Mouse (Mus musculus): ENCODE data around the gene Gm5788. TPM values are rescaled to one million over a fixed set of nuclear protein-coding genes. Genes with fewer than 3 reads are reported as not detected.
"Not testable (repeated sequence)": the region's sequence is repeated elsewhere in the genome, so short reads cannot be mapped to it uniquely, and the experiment has no call there.

The Gm5788 gene
- not detected for total RNA-seq (2022)

GRCm38 (mm10) chr12:87494421-87494820, at the start of gene Gm5788:
Gene Gm5788, plus strand, starts transcription at chr12:87494721.
- not testable (repeated sequence) for DNase-seq (ENCODE audit: low spot score in 2 of 2)

GRCm38 (mm10) chr12:87449456-87449855, 45.1 kb upstream of the Gm5788 start:
- no peak for DNase-seq (ENCODE audit: low spot score in 2 of 2)

- no peak for DNase-seq (ENCODE audit: low spot score in 2 of 2)
These were observed 29.7 kb upstream of the Gm5788 start for GRCm38 (mm10) chr12:87464678-87465297.

GRCm38 (mm10) chr12:87470263-87471136, 24.0 kb upstream of the Gm5788 start:
- no peak for DNase-seq (ENCODE audit: low spot score in 2 of 2)

- no peak for DNase-seq (ENCODE audit: low spot score in 2 of 2)
These were observed 23.0 kb upstream of the Gm5788 start for GRCm38 (mm10) chr12:87471421-87471963.

GRCm38 (mm10) chr12:87471964-87472786, 22.3 kb upstream of the Gm5788 start, which contains the start of gene Snw1:
Gene Snw1, minus strand, starts transcription at chr12:87472274.
- DNase-seq (ENCODE audit: low spot score in 2 of 2): peak; percentile 93 to 95

GRCm38 (mm10) chr12:87474756-87475155, 19.8 kb upstream of the Gm5788 start:
- no peak for DNase-seq (ENCODE audit: low spot score in 2 of 2)

- DNase-seq (ENCODE audit: low spot score in 2 of 2): not testable (repeated sequence)
These were observed 12.0 kb upstream of the Gm5788 start for GRCm38 (mm10) chr12:87482482-87482881.

GRCm38 (mm10) chr12:87488683-87489082, 5.8 kb upstream of the Gm5788 start:
- not testable (repeated sequence) for DNase-seq (ENCODE audit: low spot score in 2 of 2)

GRCm38 (mm10) chr12:87514016-87514415, 19.5 kb downstream of the Gm5788 start, which contains the start of gene Gm8300:
Gene Gm8300, plus strand, starts transcription at chr12:87514316.
- DNase-seq (ENCODE audit: low spot score in 2 of 2): not testable (repeated sequence)

- not testable (repeated sequence) for DNase-seq (ENCODE audit: low spot score in 2 of 2)
These were observed 25.1 kb downstream of the Gm5788 start for GRCm38 (mm10) chr12:87519616-87520015.

- DNase-seq (ENCODE audit: low spot score in 2 of 2): no peak
These were observed 49.4 kb downstream of the Gm5788 start for GRCm38 (mm10) chr12:87543927-87544326.

Other genes with a start within 250 kb of the Gm5788 start
- gene Vipas39, start 228.5 kb upstream of the Gm5788 start, total RNA-seq (2022): 10 to 100 TPM; 56.4 to 62.0 (median 61.4) TPM
- 100 to 1,000 TPM; 150 to 192 (median 175) TPM for gene Ahsa1, start 228.2 kb upstream of the Gm5788 start, total RNA-seq (2022)
- under 1 TPM in 2 of 4 experiments, not detected in 2; 0.29 TPM for gene Ism2, start 195.0 kb upstream of the Gm5788 start, total RNA-seq (2022)
- 10 to 100 TPM; 32.5 to 50.1 (median 37.4) TPM for gene Sptlc2, start 106.4 kb upstream of the Gm5788 start, total RNA-seq (2022)
- 100 to 1,000 TPM; 102 to 127 (median 112) TPM for gene Slirp, start 50.8 kb upstream of the Gm5788 start, total RNA-seq (2022)
- gene Alkbh1, start 50.7 kb upstream of the Gm5788 start, total RNA-seq (2022): 10 to 100 TPM; 21.4 to 29.0 (median 24.3) TPM
- 10 to 100 TPM; 59.6 to 69.6 (median 65.4) TPM for gene Snw1, start 22.4 kb upstream of the Gm5788 start, total RNA-seq (2022)
- not detected for gene Gm8300, start 19.6 kb downstream of the Gm5788 start, total RNA-seq (2022)
- not detected for gene Oog1, start 108.0 kb downstream of the Gm5788 start, total RNA-seq (2022)
- not detected for gene Gm4027, start 124.1 kb downstream of the Gm5788 start, total RNA-seq (2022)
- not detected for gene Gm16381, start 149.9 kb downstream of the Gm5788 start, total RNA-seq (2022)

Data from layer of hippocampus, adult 8-10 months (tissue).